Mouse (Mus musculus): ENCODE results near the gene Clhc1.

DNA sequence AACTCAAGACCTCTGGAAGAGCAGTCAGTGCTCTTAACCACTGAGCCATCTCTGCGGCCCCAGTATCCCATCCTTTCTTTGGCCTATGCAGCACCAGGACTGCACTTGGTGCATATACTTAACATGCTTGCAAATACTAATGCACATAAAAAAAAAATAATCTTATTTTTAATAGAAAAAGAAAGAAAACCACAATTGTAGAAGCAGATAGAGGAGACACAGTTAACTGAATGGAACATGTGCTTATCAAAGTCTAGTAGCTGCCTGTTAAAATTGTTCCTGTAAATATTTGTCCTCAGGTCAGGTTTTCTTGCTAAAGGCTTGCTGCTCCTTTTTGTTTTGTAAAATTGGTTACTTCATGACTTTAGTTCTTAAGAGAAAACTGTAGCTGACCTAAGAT, 9.5 kb upstream of the Clhc1 start:
- no peak for TF ChIP-seq POLR2A (IDR thresholded peaks at IDR 0.05; ENCODE audit: low read depth, low read length)
- no peak for TF ChIP-seq CTCF (conservative IDR thresholded peaks at IDR 0.05; ENCODE audit: insufficient read depth, insufficient read length, low read depth, low read length)
